Mouse (Mus musculus) stomach, postnatal 0 days (tissue): ENCODE results near the gene Ganc. TPM values are rescaled to one million over a fixed set of nuclear protein-coding genes. Genes with fewer than 3 reads are reported as not detected.

ENCODE experiments used
- ATAC-seq: fragments of 200-750 bp; cut with Nextera tagmentation; 2 replicates; pipeline ENCODE4 v1.8.0; 2017; ENCODE audit not compliant: low FRiP score, low TSS enrichment
- DNase-seq: peaks from one replicate; pipeline ENCODE4 v3.0.0-alpha.2; 2016; ENCODE audit warnings: low spot score
- H3K27ac ChIP-seq: fragments of 300-500 bp; sonication (generic); replicated peaks from 2 replicates; pipeline ENCODE4 v1.5.1; 2014; ENCODE audit warnings: mild to moderate bottlenecking, control low read depth
- H3K27me3 ChIP-seq: fragments of 300-500 bp; sonication (generic); 2 replicates; pipeline ENCODE4 v1.6.1; 2014; ENCODE audit warnings: low read length; ENCODE audit not compliant: control insufficient read depth, insufficient read depth
- H3K36me3 ChIP-seq: fragments of 300-500 bp; sonication (generic); 2 replicates; pipeline ENCODE4 v1.6.1; 2014; ENCODE audit warnings: low read length, mixed read lengths; ENCODE audit not compliant: control insufficient read depth, insufficient read depth
- H3K4me1 ChIP-seq: fragments of 300-500 bp; sonication (generic); replicated peaks from 2 replicates; pipeline ENCODE4 v1.6.1; 2014; ENCODE audit warnings: antibody characterized with exemption; ENCODE audit not compliant: control insufficient read depth, insufficient read depth
- H3K4me2 ChIP-seq: fragments of 300-500 bp; sonication (generic); replicated peaks from 2 replicates; pipeline ENCODE4 v1.6.1; 2014; ENCODE audit warnings: low read depth, mild to moderate bottlenecking, control low read depth, moderate library complexity
- H3K4me3 ChIP-seq: fragments of 300-500 bp; sonication (generic); 2 replicates; pipeline ENCODE4 v1.5.1; 2014; ENCODE audit warnings: low read depth, low read length, control low read depth
- H3K9ac ChIP-seq: fragments of 300-500 bp; sonication (generic); 2 replicates; pipeline ENCODE4 v1.6.1; 2014; ENCODE audit warnings: mild to moderate bottlenecking, low read length, control low read depth, mixed read lengths
- H3K9me3 ChIP-seq: fragments of 300-500 bp; sonication (generic); 2 replicates; pipeline ENCODE4 v1.6.1; 2016; ENCODE audit warnings: low read length; ENCODE audit not compliant: control insufficient read depth
- CTCF ChIP-seq: IDR thresholded peaks from 2 replicates; pipeline ENCODE4 v1.5.1; 2016; ENCODE audit warnings: antibody characterized with exemption, low read depth, mild to moderate bottlenecking, moderate library complexity
- EP300 ChIP-seq: optimal IDR thresholded peaks from 2 replicates; pipeline ENCODE3; 2016; ENCODE audit warnings: antibody characterized with exemption
- WGBS: fragments of 180-500 bp; shearing (Covaris S2); extraction: QIAGEN DNeasy Blood & Tissue Kit; methylation state at CpG from one replicate; pipeline ENCODE4 v1.1.7; 2014; 5-methylcytosine and 5-hydroxymethylcytosine counted together
- polyA plus RNA-seq: library from polyadenylated mRNA; unstranded; fragments of >200 nt; fragmentation: Nextera tagmentation; extraction: Ambion mirVana; gene quantifications from 2 replicates; pipeline ENCODE4 v1.2.1, GENCODE M21; 2015

Gene Ganc
- polyA plus RNA-seq, 1 experiment from 2014 or later = 6.8 TPM

DNA sequence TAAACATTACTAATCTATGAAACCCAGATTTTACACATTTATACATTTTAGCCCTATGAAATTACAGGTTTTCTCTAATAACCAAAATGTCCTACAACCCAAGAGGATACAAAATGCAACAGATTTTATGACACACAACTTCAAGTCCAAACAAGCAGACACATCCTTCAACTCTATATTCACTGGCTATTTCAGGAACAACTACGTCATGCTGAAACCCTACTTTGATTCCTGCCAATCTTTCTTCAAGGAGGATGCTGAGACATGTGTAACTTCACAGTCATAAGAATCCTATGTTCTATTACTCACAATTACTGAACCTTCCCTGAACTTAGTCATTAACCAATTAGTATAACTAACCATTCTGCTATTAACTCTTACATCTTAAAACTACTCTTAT is 16.4 kb upstream of the Ganc start:
- Histone ChIP-seq H3K9me3 (no peaks in the 10 kb centered on the region), H3K36me3 (peaks cover 19% of the 10 kb centered on the region), H3K4me3 (no peak overlapping the region), H3K4me1 (no peaks in the 10 kb centered on the region), H3K9ac (no peak overlapping the region), H3K27me3 (no peaks in the 10 kb centered on the region), H3K27ac (no peak overlapping the region), H3K4me2 (no peak overlapping the region)
- TF ChIP-seq CTCF = no peak
- no peak for TF ChIP-seq EP300
- no peak for DNase-seq
- no peak for ATAC-seq
- 86% methylated on average over 1 of the region's 1 CpGs for WGBS

DNA sequence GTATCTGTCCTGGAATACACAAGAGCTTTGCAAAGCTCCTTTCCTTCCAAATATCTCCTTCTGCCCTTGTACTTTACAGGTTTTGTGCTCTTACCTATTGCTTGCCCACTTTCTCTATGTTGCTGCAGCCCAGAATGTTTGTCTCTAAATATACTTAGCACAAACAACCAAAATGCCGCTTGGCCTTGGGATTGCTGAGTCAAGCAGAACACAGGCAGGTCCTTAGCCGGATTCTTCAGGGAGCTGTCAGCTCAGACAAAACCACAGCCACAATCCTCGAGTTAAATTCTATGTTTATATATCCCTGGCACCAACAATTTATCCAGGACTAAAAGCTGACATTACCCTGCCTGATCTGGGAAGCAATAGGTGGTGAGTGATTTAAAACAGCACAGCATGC is 14.3 kb upstream of the Ganc start:
- Histone ChIP-seq H3K27ac (no peak overlapping the region), H3K36me3 (peaks cover 21% of the 10 kb centered on the region), H3K9me3 (no peaks in the 10 kb centered on the region), H3K4me3 (no peak overlapping the region), H3K4me1 (no peaks in the 10 kb centered on the region), H3K27me3 (no peaks in the 10 kb centered on the region), H3K4me2 (no peak overlapping the region), H3K9ac (no peak overlapping the region)
- no peak for TF ChIP-seq EP300
- TF ChIP-seq CTCF = no peak
- no peak for DNase-seq
- 61% methylated on average over 3 of the region's 3 CpGs for WGBS
- ATAC-seq = no peak

DNA sequence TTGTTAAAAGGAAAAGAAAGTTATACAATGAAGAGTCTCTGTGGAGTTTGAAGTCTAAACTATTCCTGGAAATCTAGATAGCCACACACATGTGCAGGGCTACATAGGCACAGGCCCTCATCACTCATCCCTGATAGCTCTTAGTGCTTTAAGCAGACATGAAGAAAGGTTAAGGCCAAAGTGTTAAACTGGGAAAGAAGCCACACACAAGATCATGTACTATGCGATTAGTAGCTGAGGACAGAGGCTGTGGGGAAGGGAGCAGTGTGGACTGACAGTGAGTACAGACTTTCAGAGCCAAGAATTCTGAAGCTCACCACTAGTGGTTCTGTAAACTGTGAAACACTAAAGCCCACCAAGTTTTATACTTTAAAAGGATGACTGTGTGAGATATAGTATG is 12.8 kb upstream of the Ganc start:
- WGBS = 90% methylated on average over 1 of the region's 1 CpGs
- no peak for ATAC-seq

DNA sequence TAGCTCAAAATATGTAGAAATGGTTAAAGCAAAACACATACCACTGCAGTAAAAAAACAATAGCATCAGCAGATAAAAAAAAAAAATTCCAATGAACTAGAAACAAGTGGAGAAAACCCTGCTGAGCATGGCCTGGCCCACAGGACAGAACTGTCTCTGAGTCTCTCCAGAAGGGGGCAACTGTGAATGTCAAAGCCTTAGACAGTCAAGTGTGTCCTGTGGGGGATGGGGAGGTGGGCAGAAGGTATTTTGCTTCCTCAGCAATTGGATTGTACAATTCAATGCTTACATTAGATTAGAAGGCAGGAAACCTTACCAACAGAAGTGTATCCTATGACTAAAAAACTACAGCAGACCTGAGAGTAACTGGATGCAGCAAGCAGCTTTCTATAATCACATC is 11.3 kb upstream of the Ganc start:
- H3K27ac ChIP-seq = no peak overlapping the region
- H3K9me3 ChIP-seq = no peaks in the 10 kb centered on the region
- H3K36me3 ChIP-seq = peaks cover 24% of the 10 kb centered on the region
- ATAC-seq = no peak
- TF ChIP-seq CTCF (0 out of 2 replicates have a peak, but pooled peaks have one; percentile 5), EP300 (no peak)
- no peak overlapping the region for H3K4me2 ChIP-seq
- DNase-seq = no peak
- H3K4me3 ChIP-seq = no peak overlapping the region
- no peaks in the 10 kb centered on the region for H3K27me3 ChIP-seq
- H3K4me1 ChIP-seq = no peaks in the 10 kb centered on the region
- no peak overlapping the region for H3K9ac ChIP-seq

More for the DNA sequence above, 12.8 kb upstream of the Ganc start:
- H3K4me2 ChIP-seq = no peak overlapping the region
- H3K4me3 ChIP-seq = no peak overlapping the region
- TF ChIP-seq CTCF (no peak), EP300 (no peak)
- no peaks in the 10 kb centered on the region for H3K27me3 ChIP-seq
- peaks cover 24% of the 10 kb centered on the region for H3K36me3 ChIP-seq
- H3K9ac ChIP-seq = no peak overlapping the region
- H3K4me1 ChIP-seq = no peaks in the 10 kb centered on the region
- no peak overlapping the region for H3K27ac ChIP-seq
- DNase-seq = no peak
- H3K9me3 ChIP-seq = no peaks in the 10 kb centered on the region

DNA sequence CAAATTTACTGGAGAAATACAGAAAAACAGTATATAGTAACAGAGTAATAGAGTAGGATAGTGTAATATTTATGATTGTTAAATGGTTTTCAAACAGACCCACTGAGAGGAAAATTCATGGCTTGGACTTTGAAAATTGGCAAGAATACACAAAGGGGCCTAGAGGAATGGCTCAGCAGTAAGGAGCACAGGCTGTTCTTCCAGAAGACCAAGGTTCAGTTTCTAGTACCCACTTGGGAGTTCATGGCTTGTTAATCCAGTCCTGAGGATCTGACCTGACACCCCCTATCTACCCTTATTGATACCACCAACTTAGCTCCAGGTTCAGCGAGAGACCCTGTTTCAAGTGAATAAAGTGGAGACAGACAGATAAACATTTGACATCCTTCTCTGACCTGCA is 5.7 kb upstream of the Ganc start:
- TF ChIP-seq CTCF (no peak), EP300 (no peak)
- no peak overlapping the region for H3K4me3 ChIP-seq
- ATAC-seq (no peak), DNase-seq (no peak)
- WGBS = 83% methylated on average over 1 of the region's 1 CpGs
- no peak overlapping the region for H3K27ac ChIP-seq
- H3K27me3 ChIP-seq = no peaks in the 10 kb centered on the region
- peaks cover 11% of the 10 kb centered on the region for H3K36me3 ChIP-seq
- H3K9me3 ChIP-seq = no peaks in the 10 kb centered on the region
- no peak overlapping the region for H3K4me2 ChIP-seq
- no peaks in the 10 kb centered on the region; the same call in 1 of the 2 replicates for H3K4me1 ChIP-seq
- no peak overlapping the region for H3K9ac ChIP-seq

DNA sequence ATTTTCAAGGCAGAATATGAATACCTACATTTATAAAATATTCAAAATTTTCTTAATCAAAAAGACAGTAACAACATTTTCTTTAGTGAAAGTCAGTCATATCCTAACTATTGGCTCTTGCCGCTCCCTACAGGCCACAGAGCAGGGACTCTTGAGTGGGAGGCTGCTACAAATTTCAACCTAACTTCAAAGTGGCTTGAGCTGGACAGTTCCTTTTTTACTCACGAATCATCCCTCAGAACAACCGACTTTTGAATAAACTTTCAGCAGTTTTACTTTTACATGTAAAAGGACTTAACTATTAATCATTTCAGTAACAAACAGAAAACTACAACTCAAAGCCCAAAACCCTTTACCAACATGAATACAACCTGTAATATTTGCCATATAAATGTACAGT is 883 bp upstream of the Ganc start:
- no peak for ATAC-seq
- 0 out of 2 replicates have a peak overlapping the region, but pooled peaks have one; percentile 79 for H3K9ac ChIP-seq
- no peaks in the 10 kb centered on the region for H3K27me3 ChIP-seq
- no peak for DNase-seq
- no peaks in the 10 kb centered on the region; the same call in 1 of the 2 replicates for H3K4me1 ChIP-seq
- TF ChIP-seq CTCF (no peak), EP300 (no peak)
- no peak overlapping the region for H3K27ac ChIP-seq
- 32% methylated on average over 3 of the region's 3 CpGs for WGBS
- peak overlapping the region; percentile 60 for H3K4me2 ChIP-seq
- H3K36me3 ChIP-seq = no peaks in the 10 kb centered on the region
- H3K9me3 ChIP-seq = no peaks in the 10 kb centered on the region
- peak overlapping the region; percentile 80 for H3K4me3 ChIP-seq
